Mouse (Mus musculus) embryonic facial prominence, embryonic 15.5 days (tissue): Measurements from ENCODE around the gene Rab25. TPM values are rescaled to one million over a fixed set of nuclear protein-coding genes. Genes with fewer than 3 reads are reported as not detected.
"Not testable (repeated sequence)": the region's sequence is repeated elsewhere in the genome, so short reads cannot be mapped to it uniquely, and the experiment has no call there.

Experiments used
- ATAC-seq: fragments of 200-750 bp; cut with Nextera tagmentation; 2 replicates; pipeline ENCODE4 v1.8.0; 2017; ENCODE audit warnings: low read depth, moderate TSS enrichment; ENCODE audit not compliant: insufficient number of reproducible peaks, low FRiP score, low TSS enrichment
- H3K27ac ChIP-seq: fragments of 300-500 bp; sonication (generic); replicated peaks from 2 replicates; pipeline ENCODE4 v1.5.1; 2015; ENCODE audit warnings: mild to moderate bottlenecking, inconsistent platforms
- H3K27me3 ChIP-seq: fragments of 300-500 bp; sonication (generic); 2 replicates; pipeline ENCODE4 v1.6.1; 2015; ENCODE audit warnings: inconsistent platforms
- H3K36me3 ChIP-seq: fragments of 300-500 bp; sonication (generic); 2 replicates; pipeline ENCODE4 v1.6.1; 2015; ENCODE audit warnings: mild to moderate bottlenecking, inconsistent platforms
- H3K4me1 ChIP-seq: fragments of 300-500 bp; sonication (generic); 2 replicates; pipeline ENCODE4 v1.6.1; 2015; ENCODE audit warnings: inconsistent platforms
- H3K4me2 ChIP-seq: fragments of 300-500 bp; sonication (generic); replicated peaks from 2 replicates; pipeline ENCODE4 v1.6.1; 2015; ENCODE audit warnings: mild to moderate bottlenecking, inconsistent platforms
- H3K4me3 ChIP-seq: fragments of 300-500 bp; sonication (generic); replicated peaks from 2 replicates; pipeline ENCODE4 v1.5.1; 2015; ENCODE audit warnings: mild to moderate bottlenecking, inconsistent platforms
- H3K9ac ChIP-seq: fragments of 300-500 bp; sonication (generic); 2 replicates; pipeline ENCODE4 v1.6.1; 2015; ENCODE audit warnings: inconsistent platforms
- H3K9me3 ChIP-seq: fragments of 300-500 bp; sonication (generic); replicated peaks from 2 replicates; pipeline ENCODE4 v1.6.1; 2016; ENCODE audit warnings: inconsistent platforms
- WGBS: fragments of 180-500 bp; shearing (Covaris S2); methylation state at CpG from one replicate; pipeline ENCODE4 v1.1.7; 2015; 5-methylcytosine and 5-hydroxymethylcytosine counted together
- polyA plus RNA-seq: library from polyadenylated mRNA; unstranded; fragments of >200 nt; fragmentation: Nextera tagmentation; extraction: Ambion mirVana; gene quantifications from 2 replicates; pipeline ENCODE4 v1.2.1, GENCODE M21; 2015

The Rab25 gene
- polyA plus RNA-seq, 1 experiment from 2014 or later: 107 TPM

DNA sequence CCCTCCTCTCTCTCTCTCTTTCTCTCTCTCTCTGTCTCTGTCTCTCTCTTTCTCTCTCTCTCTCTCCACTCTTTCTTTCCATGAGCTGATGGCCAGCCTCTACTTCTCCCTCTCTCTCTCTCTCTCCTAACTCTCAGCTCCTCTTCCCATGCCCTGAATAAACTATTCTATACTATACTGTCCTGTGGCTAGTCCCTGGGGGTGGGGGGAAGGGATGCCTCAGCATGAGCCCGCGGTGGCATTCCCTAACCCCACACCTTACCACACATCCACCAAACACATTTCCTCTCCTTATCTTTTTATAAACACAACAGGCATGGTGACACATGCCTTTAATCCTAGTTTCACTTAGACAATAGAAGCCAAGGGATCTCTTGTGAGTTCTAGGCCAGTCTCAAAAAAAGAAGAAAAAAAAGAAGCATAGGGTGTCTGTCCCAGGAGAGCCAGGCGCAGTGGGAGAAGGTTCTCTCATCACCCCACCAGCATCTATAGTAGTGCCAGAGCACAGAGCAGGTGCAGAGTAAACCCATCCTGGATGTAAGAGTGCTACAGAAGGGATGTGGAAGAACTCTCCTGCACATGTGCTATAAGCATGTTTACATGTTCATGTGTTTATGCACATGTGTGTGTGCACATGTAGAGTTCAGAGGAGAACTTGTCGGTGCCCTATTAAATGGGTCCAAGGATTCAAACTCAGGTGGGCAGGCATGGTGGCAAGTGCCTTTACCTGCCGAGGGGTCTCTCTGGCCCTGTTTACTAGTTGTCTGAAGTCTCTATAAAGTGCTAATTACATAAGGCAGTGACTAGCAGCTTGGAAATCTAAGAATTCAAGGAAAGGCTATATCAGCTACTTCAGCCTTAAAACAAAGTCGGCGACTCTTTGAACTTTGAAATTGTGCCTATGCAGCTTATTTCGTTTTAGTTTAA, 30.7 kb upstream of the Rab25 start:
- H3K4me2 ChIP-seq: peak overlapping the region; percentile 68
- no peak overlapping the region for H3K9ac ChIP-seq
- 48% methylated on average over 8 of the region's 8 CpGs for WGBS
- no peak overlapping the region for H3K27ac ChIP-seq
- H3K4me1 ChIP-seq: peaks cover 20% of the 10 kb centered on the region
- ATAC-seq: no peak
- H3K27me3 ChIP-seq: no peaks in the 10 kb centered on the region
- H3K9me3 ChIP-seq: no peaks in the 10 kb centered on the region
- H3K36me3 ChIP-seq: peaks cover 12% of the 10 kb centered on the region; the same call in 1 of the 2 replicates
- H3K4me3 ChIP-seq: peak overlapping the region; percentile 90

DNA sequence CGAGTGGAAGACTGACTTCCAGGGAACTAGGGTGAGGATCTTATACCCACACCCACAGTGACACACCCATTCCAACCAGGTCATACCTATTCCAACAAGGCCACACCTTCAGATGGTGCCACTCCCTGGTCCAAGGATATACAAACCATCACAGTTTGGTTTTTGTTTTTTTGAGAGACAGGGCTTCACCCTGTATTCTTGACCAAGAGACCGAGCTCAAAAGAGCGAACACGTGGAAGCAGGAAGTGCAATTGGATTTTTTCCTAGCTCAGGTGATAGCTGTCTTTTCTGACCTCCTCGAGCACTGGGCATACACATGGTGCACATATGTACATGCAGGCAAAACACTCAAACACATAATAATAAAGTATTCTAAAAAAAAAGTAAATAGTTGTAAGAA, 29.7 kb upstream of the Rab25 start:
- not testable (repeated sequence) for H3K27ac ChIP-seq, H3K9me3 ChIP-seq, H3K36me3 ChIP-seq, H3K27me3 ChIP-seq, ATAC-seq, H3K4me2 ChIP-seq, H3K9ac ChIP-seq, H3K4me3 ChIP-seq
- 77% methylated on average over 5 of the region's 5 CpGs for WGBS
- H3K4me1 ChIP-seq: peaks cover 18% of the 10 kb centered on the region

DNA sequence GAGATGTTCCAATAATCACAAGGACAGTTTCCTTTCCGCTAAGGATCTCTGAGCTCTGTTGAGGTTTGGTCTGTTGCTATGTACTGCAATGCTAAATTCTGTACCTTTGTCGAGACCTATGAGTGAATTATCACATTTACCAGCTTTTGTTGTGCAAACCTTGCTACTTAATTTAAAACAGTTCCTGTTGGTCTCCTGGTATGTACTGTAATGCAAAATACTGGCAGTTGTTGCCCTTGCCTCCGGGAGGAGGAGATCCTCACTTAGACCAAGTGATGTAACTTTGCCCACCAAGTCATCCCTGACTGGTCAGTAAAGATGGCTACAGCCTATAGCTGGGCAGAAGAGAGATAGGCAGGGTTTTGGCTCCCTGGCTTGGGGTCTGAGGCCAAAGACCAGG, 27.4 kb upstream of the Rab25 start, which contains the start of gene Ssr2:
TSS of gene Ssr2 (plus strand) at position 337 of the 400 bp plus-strand sequence.
- no peak within 1 kb of the TSS for H3K9ac ChIP-seq
- H3K27me3 ChIP-seq: no peaks in the 10 kb centered on the region
- H3K36me3 ChIP-seq: no peaks in the 10 kb centered on the region
- H3K9me3 ChIP-seq: no peaks in the 10 kb centered on the region
- H3K4me2 ChIP-seq: no peak within 1 kb of the TSS
- WGBS: 79% methylated on average over 3 of the region's 3 CpGs
- no peak for ATAC-seq
- no peak within 1 kb of the TSS for H3K4me3 ChIP-seq
- H3K27ac ChIP-seq: no peak within 1 kb of the TSS
- peaks cover 12% of the 10 kb centered on the region for H3K4me1 ChIP-seq

DNA sequence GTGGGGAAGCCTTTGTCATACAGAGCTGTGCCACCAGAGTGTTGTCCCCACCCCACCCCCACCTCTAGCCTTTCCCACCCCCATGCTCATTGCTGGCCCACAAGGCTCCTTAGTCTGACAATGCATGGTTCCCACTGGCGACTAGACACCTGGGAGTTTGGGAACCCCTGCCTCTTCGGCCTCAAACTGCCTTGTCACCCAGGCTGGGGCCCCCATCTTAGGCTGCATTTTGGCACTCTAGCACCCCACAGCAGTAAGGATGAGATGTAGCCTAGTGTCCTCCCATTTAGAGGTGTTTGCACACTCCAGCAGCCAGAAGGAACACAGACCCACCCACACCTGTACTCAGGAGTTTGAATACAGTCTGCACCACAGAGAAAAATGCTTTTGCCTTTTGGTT, 25.7 kb upstream of the Rab25 start:
- WGBS: 74% methylated on average over 2 of the region's 2 CpGs
- H3K27me3 ChIP-seq: no peaks in the 10 kb centered on the region
- H3K4me1 ChIP-seq: peaks cover under 1% of the 10 kb centered on the region; the same call in 1 of the 2 replicates
- H3K4me2 ChIP-seq: no peak overlapping the region
- H3K9me3 ChIP-seq: no peaks in the 10 kb centered on the region
- no peak for ATAC-seq
- H3K27ac ChIP-seq: no peak overlapping the region
- H3K9ac ChIP-seq: no peak overlapping the region
- H3K36me3 ChIP-seq: peaks cover 17% of the 10 kb centered on the region
- H3K4me3 ChIP-seq: no peak overlapping the region

DNA sequence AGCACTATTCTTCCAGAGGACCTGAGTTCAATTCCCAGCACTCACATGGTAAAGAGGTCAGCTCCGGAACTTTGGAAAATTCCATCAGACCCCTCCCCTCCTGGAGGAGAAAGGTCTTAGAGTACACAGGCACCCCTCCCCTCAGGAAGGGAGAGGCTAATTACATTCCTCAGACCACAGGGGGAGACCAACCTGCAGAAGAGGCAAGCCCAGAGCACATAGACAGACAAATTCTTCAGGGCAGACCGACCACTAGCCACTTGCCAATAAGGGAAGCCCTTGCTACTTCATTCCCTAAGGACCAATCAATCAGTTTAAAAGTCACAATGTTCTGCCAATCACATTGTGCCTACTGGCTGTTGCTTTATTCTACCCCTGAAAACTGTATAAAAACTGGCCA, 24.7 kb upstream of the Rab25 start:
- Histone ChIP-seq H3K27me3 (no peaks in the 10 kb centered on the region), H3K36me3 (peaks cover 27% of the 10 kb centered on the region), H3K4me1 (no peaks in the 10 kb centered on the region), H3K27ac (no peak overlapping the region), H3K4me3 (no peak overlapping the region), H3K4me2 (no peak overlapping the region), H3K9ac (no peak overlapping the region), H3K9me3 (no peaks in the 10 kb centered on the region)
- ATAC-seq: no peak
- WGBS: 75% methylated on average over 2 of the region's 2 CpGs

DNA sequence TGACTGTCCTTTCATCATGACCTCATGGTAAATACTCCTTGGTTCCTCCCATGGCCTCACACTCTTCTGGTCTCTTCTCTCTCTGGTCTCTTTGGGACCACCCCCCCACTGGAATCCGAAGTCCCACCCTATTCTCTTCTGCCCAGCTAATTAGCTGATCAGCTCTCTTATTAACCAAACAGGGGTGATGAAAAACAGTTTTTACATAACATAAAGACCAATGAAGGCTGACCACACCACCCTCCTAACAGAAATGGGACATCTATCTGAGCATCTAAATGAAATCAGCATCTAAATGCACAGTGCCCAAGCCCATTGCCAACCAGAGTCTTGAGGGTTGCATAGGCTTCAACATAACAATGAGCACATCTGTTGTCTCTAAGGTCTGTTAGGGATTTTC, 23.8 kb upstream of the Rab25 start:
- H3K9me3 ChIP-seq: no peaks in the 10 kb centered on the region
- no peak overlapping the region for H3K4me3 ChIP-seq
- H3K9ac ChIP-seq: no peak overlapping the region
- ATAC-seq: no peak
- no peak overlapping the region for H3K27ac ChIP-seq
- no peaks in the 10 kb centered on the region for H3K4me1 ChIP-seq
- peaks cover 36% of the 10 kb centered on the region for H3K36me3 ChIP-seq
- H3K27me3 ChIP-seq: no peaks in the 10 kb centered on the region
- no peak overlapping the region for H3K4me2 ChIP-seq
- 84% methylated on average over 1 of the region's 1 CpGs for WGBS

DNA sequence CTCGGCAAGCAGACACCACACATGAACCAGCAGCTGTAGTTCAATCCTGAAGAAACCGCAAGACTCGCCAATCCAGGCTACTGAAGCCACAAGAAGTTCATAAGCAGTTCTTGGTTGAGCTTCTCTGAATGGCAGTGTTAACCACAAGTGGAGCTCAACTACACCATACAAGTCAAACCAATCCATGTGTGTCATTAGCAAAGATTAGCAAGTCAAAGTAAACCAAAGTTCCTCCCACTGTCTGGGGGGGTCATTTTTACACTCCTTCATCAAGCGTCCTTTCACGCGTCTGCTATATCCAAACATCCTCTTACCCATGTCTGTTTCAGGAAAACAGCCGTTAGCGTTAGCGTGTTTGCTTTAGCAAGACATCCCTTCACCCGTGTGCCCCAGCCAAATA, 22.2 kb upstream of the Rab25 start:
- ATAC-seq: no peak
- no peak overlapping the region for H3K4me2 ChIP-seq
- H3K9me3 ChIP-seq: no peaks in the 10 kb centered on the region
- no peaks in the 10 kb centered on the region for H3K4me1 ChIP-seq
- H3K27ac ChIP-seq: no peak overlapping the region
- 91% methylated on average over 10 of the region's 10 CpGs for WGBS
- H3K4me3 ChIP-seq: no peak overlapping the region
- no peak overlapping the region for H3K9ac ChIP-seq
- no peaks in the 10 kb centered on the region for H3K27me3 ChIP-seq
- H3K36me3 ChIP-seq: peaks cover 52% of the 10 kb centered on the region

DNA sequence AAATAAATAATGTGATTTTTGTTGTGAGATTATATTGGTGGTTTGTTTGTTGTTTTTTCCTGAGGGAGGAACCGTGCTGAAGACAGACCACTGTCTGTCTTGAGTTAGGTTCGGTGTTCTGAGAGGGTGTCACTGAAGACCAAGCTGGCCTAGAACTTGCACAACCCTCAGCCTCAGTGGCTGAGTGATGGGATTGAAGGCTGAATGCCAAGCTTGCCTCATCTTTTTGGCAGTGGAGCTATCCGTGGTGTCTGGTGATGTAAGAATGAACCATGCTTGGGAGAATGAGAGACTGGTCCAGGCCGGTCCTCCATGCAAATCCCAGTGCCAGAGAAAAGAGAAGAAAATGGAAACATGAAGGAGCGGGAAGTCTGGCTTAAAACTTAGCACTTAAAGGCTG, 21.6 kb upstream of the Rab25 start:
- no peak for ATAC-seq
- Histone ChIP-seq H3K4me2 (no peak overlapping the region), H3K27ac (no peak overlapping the region), H3K4me1 (no peaks in the 10 kb centered on the region), H3K27me3 (no peaks in the 10 kb centered on the region), H3K9ac (no peak overlapping the region), H3K4me3 (no peak overlapping the region), H3K9me3 (no peaks in the 10 kb centered on the region), H3K36me3 (peaks cover 58% of the 10 kb centered on the region)
- WGBS: 86% methylated on average over 5 of the region's 5 CpGs

DNA sequence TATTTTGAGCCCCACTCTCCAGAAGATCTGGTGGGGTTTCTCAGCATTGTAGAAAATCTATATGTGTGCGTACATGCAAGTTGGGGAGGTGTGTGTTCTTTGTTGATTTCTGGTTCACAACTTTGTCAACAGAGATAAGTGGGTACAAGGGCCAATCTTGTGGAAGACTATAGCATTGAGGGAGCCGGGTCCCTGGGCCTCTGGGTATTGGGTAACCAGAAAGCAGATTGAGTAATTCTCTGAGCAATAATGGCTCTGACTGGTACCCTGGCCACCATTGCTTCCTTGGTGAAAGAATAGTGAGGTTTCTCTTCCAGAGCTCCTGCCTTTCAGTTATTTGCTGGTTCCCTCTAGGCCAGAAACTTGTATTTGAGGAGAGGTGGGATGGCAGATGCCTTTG, 21.0 kb upstream of the Rab25 start:
- 95% methylated on average over 2 of the region's 2 CpGs for WGBS
- no peaks in the 10 kb centered on the region for H3K9me3 ChIP-seq
- H3K36me3 ChIP-seq: peaks cover 64% of the 10 kb centered on the region
- no peak overlapping the region for H3K4me3 ChIP-seq
- no peak overlapping the region for H3K27ac ChIP-seq
- H3K4me1 ChIP-seq: no peaks in the 10 kb centered on the region
- no peak overlapping the region for H3K9ac ChIP-seq
- no peaks in the 10 kb centered on the region for H3K27me3 ChIP-seq
- ATAC-seq: no peak
- H3K4me2 ChIP-seq: no peak overlapping the region

DNA sequence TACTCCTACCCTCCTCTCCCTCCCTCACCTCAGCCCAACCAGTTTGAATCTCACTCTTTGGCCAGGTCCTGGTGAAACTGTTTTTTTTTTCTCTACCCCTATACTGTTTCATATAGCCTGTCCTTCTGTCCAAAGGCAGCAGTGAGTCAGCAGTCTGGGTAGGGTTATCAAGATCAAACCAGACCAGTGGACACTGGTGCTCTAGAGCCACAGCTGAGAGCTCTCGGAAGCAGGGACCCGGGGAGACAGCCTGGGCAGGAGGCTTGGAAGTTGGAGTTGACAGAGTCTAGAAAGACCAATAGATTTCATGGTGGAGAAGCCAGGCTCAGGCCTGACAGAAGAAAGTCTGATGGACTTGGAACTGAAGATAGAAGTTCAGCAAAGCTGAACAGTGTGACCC, 20.5 kb upstream of the Rab25 start:
- no peak overlapping the region for H3K9ac ChIP-seq
- no peak overlapping the region for H3K27ac ChIP-seq
- H3K9me3 ChIP-seq: no peaks in the 10 kb centered on the region
- H3K4me3 ChIP-seq: no peak overlapping the region
- no peak overlapping the region for H3K4me2 ChIP-seq
- no peaks in the 10 kb centered on the region for H3K4me1 ChIP-seq
- no peaks in the 10 kb centered on the region for H3K27me3 ChIP-seq
- WGBS: 97% methylated on average over 2 of the region's 2 CpGs
- no peak for ATAC-seq
- peaks cover 69% of the 10 kb centered on the region for H3K36me3 ChIP-seq

DNA sequence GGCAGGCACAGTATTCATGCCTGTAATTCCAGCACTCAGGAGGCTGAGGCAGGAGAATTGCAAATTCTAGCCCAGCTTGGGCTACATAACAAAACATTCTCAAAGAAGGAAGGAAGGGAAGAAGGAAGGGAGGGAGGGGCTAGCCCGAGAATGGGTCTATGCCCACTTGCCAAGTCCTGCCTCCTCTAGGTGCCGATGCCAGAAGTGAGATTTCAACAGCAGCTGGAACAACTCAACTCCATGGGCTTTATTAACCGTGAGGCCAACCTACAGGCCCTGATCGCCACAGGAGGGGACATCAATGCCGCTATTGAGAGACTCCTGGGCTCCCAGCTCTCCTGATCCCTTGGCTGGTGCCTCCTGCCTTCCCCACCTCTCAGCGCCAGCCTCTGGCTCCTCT, 19.8 kb upstream of the Rab25 start:
- Histone ChIP-seq H3K27me3 (no peaks in the 10 kb centered on the region), H3K4me3 (no peak overlapping the region), H3K27ac (no peak overlapping the region), H3K4me2 (no peak overlapping the region), H3K9ac (no peak overlapping the region), H3K36me3 (peaks cover 75% of the 10 kb centered on the region), H3K4me1 (no peaks in the 10 kb centered on the region), H3K9me3 (no peaks in the 10 kb centered on the region)
- ATAC-seq: no peak
- WGBS: 88% methylated on average over 6 of the region's 6 CpGs

DNA sequence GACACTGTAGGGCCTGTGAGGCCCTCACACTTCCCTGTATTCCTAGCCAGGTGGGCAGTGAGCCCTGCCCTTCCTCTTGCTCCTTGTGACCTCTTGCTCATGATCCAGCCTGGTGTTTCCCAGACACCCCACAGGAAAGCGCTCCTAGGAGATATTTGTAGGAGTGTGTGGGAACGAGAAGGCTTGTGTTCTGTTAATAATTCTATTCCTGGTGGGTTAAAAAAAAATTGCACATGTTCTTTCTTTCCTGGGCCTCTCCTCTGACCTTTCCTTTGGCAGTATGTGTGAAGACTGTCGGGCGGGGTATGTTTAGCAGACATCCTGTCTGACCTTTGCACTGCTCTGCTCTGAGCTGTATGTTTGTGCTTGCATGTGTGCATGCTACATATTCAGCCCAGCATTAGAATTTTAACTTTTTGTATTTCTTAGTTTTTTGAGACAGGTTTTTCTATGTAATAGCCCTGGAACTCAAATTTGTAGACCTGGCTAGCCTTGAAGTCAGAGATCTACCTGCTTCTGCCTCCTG, 18.5 kb upstream of the Rab25 start:
- no peak overlapping the region for H3K4me3 ChIP-seq
- H3K27me3 ChIP-seq: no peaks in the 10 kb centered on the region
- no peaks in the 10 kb centered on the region for H3K9me3 ChIP-seq
- H3K27ac ChIP-seq: no peak overlapping the region
- peaks cover 85% of the 10 kb centered on the region for H3K36me3 ChIP-seq
- no peak for ATAC-seq
- no peaks in the 10 kb centered on the region for H3K4me1 ChIP-seq
- 77% methylated on average over 4 of the region's 4 CpGs for WGBS
- no peak overlapping the region for H3K9ac ChIP-seq
- H3K4me2 ChIP-seq: no peak overlapping the region
